Mouse (Mus musculus): ENCODE results near the gene Ifi35. TPM values are rescaled to one million over a fixed set of nuclear protein-coding genes. Genes with fewer than 3 reads are reported as not detected.
"Not testable (repeated sequence)": the region's sequence is repeated elsewhere in the genome, so short reads cannot be mapped to it uniquely, and the experiment has no call there.

Gene Ifi35
- polyA plus RNA-seq, 1 experiment from 2014 or later: 2.7 TPM

- peaks cover 17% of the 10 kb centered on the region for H3K4me1 ChIP-seq (ENCODE audit: control insufficient read depth, insufficient read depth, low read length)
- H3K36me3 ChIP-seq (ENCODE audit: control insufficient read depth, insufficient read depth, low read length): peaks cover 3% of the 10 kb centered on the region; the same call in 1 of the 2 replicates
- H3K4me2 ChIP-seq: peak within 1 kb of the TSS; percentile 95
- under 1% methylated on average over 80 of the region's 81 CpGs for WGBS
- no peaks in the 10 kb centered on the region for H3K9me3 ChIP-seq (ENCODE audit: control insufficient read depth, low read length)
- ATAC-seq (ENCODE audit: low FRiP score) (peak; percentile 95), DNase-seq (ENCODE audit: low spot score, missing footprints) (peak; percentile 99)
- H3K27ac ChIP-seq (ENCODE audit: low read depth, low read length): peak within 1 kb of the TSS; percentile 51
- H3K9ac ChIP-seq (ENCODE audit: low read length): peak within 1 kb of the TSS; percentile 81
- peak within 1 kb of the TSS; percentile 95 for H3K4me3 ChIP-seq (ENCODE audit: low read depth, low read length)
- 0 out of 2 replicates have a peak, but pooled peaks cover 4% of the 10 kb centered on the region for H3K27me3 ChIP-seq (ENCODE audit: control insufficient read depth, insufficient read depth, low read length)
Observed at GRCm38 (mm10) chr11:101424925-101425813, 23.0 kb upstream of the Ifi35 start, which contains the start of the genes Rundc1 and Ptges3l. Gene Rundc1, plus strand, starts transcription at chr11:101425085. Gene Ptges3l, minus strand, starts transcription at chr11:101425333.

DNA sequence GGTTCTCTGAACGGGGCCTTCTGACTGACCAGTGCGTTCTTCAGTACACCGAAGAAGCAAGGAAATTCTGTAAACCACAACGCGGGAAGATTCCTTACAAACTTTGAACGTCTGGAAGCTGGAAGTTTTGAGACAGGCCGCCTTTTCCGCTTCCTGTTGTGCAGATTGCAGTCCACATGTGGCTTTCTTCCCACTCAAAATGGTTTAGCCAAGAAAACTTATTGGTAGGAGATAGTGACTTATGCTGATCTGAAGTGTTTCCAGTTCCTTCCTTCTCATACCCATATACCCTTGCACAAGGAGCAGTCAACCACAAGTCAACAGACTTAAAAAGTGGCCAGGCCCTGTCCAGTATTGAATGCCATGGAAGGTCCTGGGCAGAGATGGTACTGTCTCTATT, 22.0 kb upstream of the Ifi35 start:
- no peak overlapping the region for H3K27ac ChIP-seq (ENCODE audit: low read depth, low read length)
- DNase-seq (ENCODE audit: low spot score, missing footprints) (no peak), ATAC-seq (ENCODE audit: low FRiP score) (no peak)
- H3K9ac ChIP-seq (ENCODE audit: low read length): peak overlapping the region; percentile 81; the same call in 1 of the 2 replicates
- H3K9me3 ChIP-seq (ENCODE audit: control insufficient read depth, low read length): no peaks in the 10 kb centered on the region
- peak overlapping the region; percentile 95 for H3K4me3 ChIP-seq (ENCODE audit: low read depth, low read length)
- H3K36me3 ChIP-seq (ENCODE audit: control insufficient read depth, insufficient read depth, low read length): peaks cover 7% of the 10 kb centered on the region
- peak overlapping the region; percentile 95 for H3K4me2 ChIP-seq
- 65% methylated on average over 8 of the region's 8 CpGs for WGBS
- 0 out of 2 replicates have a peak, but pooled peaks cover 4% of the 10 kb centered on the region for H3K27me3 ChIP-seq (ENCODE audit: control insufficient read depth, insufficient read depth, low read length)
- H3K4me1 ChIP-seq (ENCODE audit: control insufficient read depth, insufficient read depth, low read length): peaks cover 17% of the 10 kb centered on the region

DNA sequence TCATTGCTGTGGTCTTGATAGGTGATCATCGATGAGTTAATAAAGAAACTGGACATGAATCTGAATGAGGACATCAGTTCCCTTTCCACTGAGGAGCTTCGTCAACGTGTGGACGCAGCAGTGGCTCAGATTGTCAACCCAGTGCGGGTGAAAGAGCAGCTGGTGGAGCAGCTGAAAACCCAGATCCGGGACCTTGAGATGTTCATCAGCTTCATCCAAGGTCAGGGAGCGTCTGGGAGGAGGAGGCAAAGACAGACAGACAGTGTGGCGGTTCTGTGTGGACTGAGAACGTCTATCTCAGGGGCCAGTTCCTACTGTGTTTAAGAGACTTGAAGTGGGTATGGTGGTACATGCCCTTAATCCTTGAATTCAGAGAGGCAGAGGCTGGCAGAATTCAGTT, 16.9 kb upstream of the Ifi35 start:
- peaks cover 4% of the 10 kb centered on the region; the same call in 1 of the 2 replicates for H3K4me1 ChIP-seq (ENCODE audit: control insufficient read depth, insufficient read depth, low read length)
- H3K36me3 ChIP-seq (ENCODE audit: control insufficient read depth, insufficient read depth, low read length): peaks cover 21% of the 10 kb centered on the region
- H3K4me2 ChIP-seq: no peak overlapping the region
- no peak overlapping the region for H3K4me3 ChIP-seq (ENCODE audit: low read depth, low read length)
- no peak overlapping the region for H3K27ac ChIP-seq (ENCODE audit: low read depth, low read length)
- WGBS: 92% methylated on average over 9 of the region's 9 CpGs
- no peak for DNase-seq (ENCODE audit: low spot score, missing footprints)
- H3K9me3 ChIP-seq (ENCODE audit: control insufficient read depth, low read length): no peaks in the 10 kb centered on the region
- H3K27me3 ChIP-seq (ENCODE audit: control insufficient read depth, insufficient read depth, low read length): no peaks in the 10 kb centered on the region
- ATAC-seq (ENCODE audit: low FRiP score): no peak
- H3K9ac ChIP-seq (ENCODE audit: low read length): no peak overlapping the region

GRCm38 (mm10) chr11:101433396-101433795, 14.8 kb upstream of the Ifi35 start:
- ATAC-seq (ENCODE audit: low FRiP score) (no peak), DNase-seq (ENCODE audit: low spot score, missing footprints) (no peak)
- H3K4me1 ChIP-seq (ENCODE audit: control insufficient read depth, insufficient read depth, low read length): no peaks in the 10 kb centered on the region
- H3K36me3 ChIP-seq (ENCODE audit: control insufficient read depth, insufficient read depth, low read length): peaks cover 21% of the 10 kb centered on the region
- no peak overlapping the region for H3K9ac ChIP-seq (ENCODE audit: low read length)
- no peak overlapping the region for H3K27ac ChIP-seq (ENCODE audit: low read depth, low read length)
- H3K27me3 ChIP-seq (ENCODE audit: control insufficient read depth, insufficient read depth, low read length): no peaks in the 10 kb centered on the region
- H3K4me2 ChIP-seq: no peak overlapping the region
- H3K9me3 ChIP-seq (ENCODE audit: control insufficient read depth, low read length): no peaks in the 10 kb centered on the region
- 97% methylated on average over 13 of the region's 13 CpGs for WGBS
- no peak overlapping the region for H3K4me3 ChIP-seq (ENCODE audit: low read depth, low read length)

DNA sequence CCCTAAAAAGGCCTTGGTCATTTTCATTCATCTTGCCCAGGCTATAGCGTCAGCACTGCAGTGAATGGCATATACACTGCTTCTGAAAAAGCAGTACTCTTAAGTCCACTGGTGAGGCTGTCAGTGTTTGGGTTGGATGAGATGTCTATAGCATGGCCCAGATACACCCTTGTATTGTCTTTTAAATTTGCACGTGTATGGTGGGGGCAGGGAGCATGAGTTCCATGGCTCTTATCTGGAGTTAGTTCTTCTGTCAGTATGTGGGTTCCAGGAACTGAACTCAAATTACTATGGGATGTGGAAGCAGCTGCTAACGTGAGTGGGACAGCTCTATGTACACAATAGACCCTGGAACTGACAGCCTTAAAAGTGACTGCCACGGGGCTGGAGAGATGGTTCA, 12.4 kb upstream of the Ifi35 start:
- Histone ChIP-seq H3K9me3 (ENCODE audit: control insufficient read depth, low read length) (no peaks in the 10 kb centered on the region), H3K4me1 (ENCODE audit: control insufficient read depth, insufficient read depth, low read length) (no peaks in the 10 kb centered on the region), H3K27me3 (ENCODE audit: control insufficient read depth, insufficient read depth, low read length) (no peaks in the 10 kb centered on the region), H3K27ac (ENCODE audit: low read depth, low read length) (no peak overlapping the region), H3K4me2 (no peak overlapping the region), H3K9ac (ENCODE audit: low read length) (no peak overlapping the region), H3K36me3 (ENCODE audit: control insufficient read depth, insufficient read depth, low read length) (peaks cover 14% of the 10 kb centered on the region), H3K4me3 (ENCODE audit: low read depth, low read length) (no peak overlapping the region)
- ATAC-seq (ENCODE audit: low FRiP score): no peak
- 92% methylated on average over 4 of the region's 4 CpGs for WGBS
- DNase-seq (ENCODE audit: low spot score, missing footprints): no peak

GRCm38 (mm10) chr11:101436916-101437315, 11.3 kb upstream of the Ifi35 start:
- Histone ChIP-seq H3K4me3 (ENCODE audit: low read depth, low read length) (no peak overlapping the region), H3K4me1 (ENCODE audit: control insufficient read depth, insufficient read depth, low read length) (no peaks in the 10 kb centered on the region), H3K9ac (ENCODE audit: low read length) (no peak overlapping the region), H3K36me3 (ENCODE audit: control insufficient read depth, insufficient read depth, low read length) (peaks cover 11% of the 10 kb centered on the region), H3K27me3 (ENCODE audit: control insufficient read depth, insufficient read depth, low read length) (no peaks in the 10 kb centered on the region), H3K9me3 (ENCODE audit: control insufficient read depth, low read length) (no peaks in the 10 kb centered on the region), H3K4me2 (no peak overlapping the region), H3K27ac (ENCODE audit: low read depth, low read length) (no peak overlapping the region)
- WGBS: 56% methylated on average over 4 of the region's 4 CpGs
- DNase-seq (ENCODE audit: low spot score, missing footprints) (no peak), ATAC-seq (ENCODE audit: low FRiP score) (no peak)

DNA sequence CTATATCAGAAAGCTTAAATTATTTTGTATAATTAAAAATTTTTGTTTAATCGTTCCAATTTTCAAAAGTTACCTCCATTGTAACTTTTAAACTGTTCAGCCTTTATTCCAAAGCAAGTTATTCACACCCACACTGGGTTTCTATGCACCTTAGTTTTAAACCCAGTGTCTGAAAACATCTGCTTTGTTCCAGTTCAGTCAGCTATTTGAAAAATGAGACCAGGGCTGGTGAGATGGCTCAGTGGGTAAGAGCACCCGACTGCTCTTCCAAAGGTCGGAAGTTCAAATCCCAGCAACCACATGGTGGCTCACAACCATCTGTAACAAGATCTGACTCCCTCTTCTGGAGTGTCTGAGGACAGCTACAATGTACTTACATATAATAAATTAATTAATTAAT, 10.2 kb upstream of the Ifi35 start:
- H3K9me3 ChIP-seq (ENCODE audit: control insufficient read depth, low read length); H3K4me1 ChIP-seq (ENCODE audit: control insufficient read depth, insufficient read depth, low read length); H3K4me3 ChIP-seq (ENCODE audit: low read depth, low read length); ATAC-seq (ENCODE audit: low FRiP score); H3K27me3 ChIP-seq (ENCODE audit: control insufficient read depth, insufficient read depth, low read length); H3K4me2 ChIP-seq; H3K36me3 ChIP-seq (ENCODE audit: control insufficient read depth, insufficient read depth, low read length); H3K27ac ChIP-seq (ENCODE audit: low read depth, low read length); H3K9ac ChIP-seq (ENCODE audit: low read length); DNase-seq (ENCODE audit: low spot score, missing footprints): not testable (repeated sequence)
- WGBS: 60% methylated on average over 3 of the region's 3 CpGs

GRCm38 (mm10) chr11:101441450-101442126, 6.6 kb upstream of the Ifi35 start:
- H3K36me3 ChIP-seq (ENCODE audit: control insufficient read depth, insufficient read depth, low read length): peaks cover 12% of the 10 kb centered on the region; the same call in 1 of the 2 replicates
- peak; percentile 74; the same call in 1 of the 2 replicates for ATAC-seq (ENCODE audit: low FRiP score)
- H3K4me2 ChIP-seq; H3K27me3 ChIP-seq (ENCODE audit: control insufficient read depth, insufficient read depth, low read length); H3K9ac ChIP-seq (ENCODE audit: low read length); H3K4me1 ChIP-seq (ENCODE audit: control insufficient read depth, insufficient read depth, low read length); H3K9me3 ChIP-seq (ENCODE audit: control insufficient read depth, low read length); DNase-seq (ENCODE audit: low spot score, missing footprints); H3K27ac ChIP-seq (ENCODE audit: low read depth, low read length): not testable (repeated sequence)
- peak overlapping the region; percentile 87 for H3K4me3 ChIP-seq (ENCODE audit: low read depth, low read length)
- 38% methylated on average over 15 of the region's 15 CpGs for WGBS
